Mouse (Mus musculus): ENCODE data around the gene Gm49380.

DNA sequence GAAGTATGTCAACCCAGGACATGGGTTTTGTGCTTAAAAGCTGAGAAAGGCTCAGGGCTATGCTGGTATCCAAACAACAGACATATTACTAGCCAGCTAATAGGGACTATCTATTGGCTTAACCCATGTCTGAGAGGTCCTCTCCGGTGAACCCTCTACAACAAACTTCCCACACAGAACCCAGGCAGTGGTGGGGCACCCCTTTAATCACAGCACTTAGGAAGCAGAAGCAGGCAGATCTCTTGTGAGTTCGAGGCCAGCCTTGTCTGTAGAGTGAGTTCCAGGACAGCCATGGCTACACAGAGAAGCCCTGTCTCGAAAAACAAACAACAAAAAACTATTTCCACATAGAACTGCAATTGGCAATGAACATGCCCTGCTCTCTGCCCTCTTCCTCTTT lies 13.4 kb upstream of the Gm49380 start:
- TF ChIP-seq CTCF (IDR thresholded peaks at IDR 0.05), result no peak
- no peak for TF ChIP-seq POLR2A (IDR thresholded peaks at IDR 0.05; ENCODE audit: insufficient read depth, low read depth, low read length)
- TF ChIP-seq EP300 (IDR thresholded peaks at IDR 0.05; ENCODE audit: insufficient read depth, low read depth, low read length), result no peak
